1 mouse cellular context compared by ENCODE assay signal in the genomic region with DNA sequence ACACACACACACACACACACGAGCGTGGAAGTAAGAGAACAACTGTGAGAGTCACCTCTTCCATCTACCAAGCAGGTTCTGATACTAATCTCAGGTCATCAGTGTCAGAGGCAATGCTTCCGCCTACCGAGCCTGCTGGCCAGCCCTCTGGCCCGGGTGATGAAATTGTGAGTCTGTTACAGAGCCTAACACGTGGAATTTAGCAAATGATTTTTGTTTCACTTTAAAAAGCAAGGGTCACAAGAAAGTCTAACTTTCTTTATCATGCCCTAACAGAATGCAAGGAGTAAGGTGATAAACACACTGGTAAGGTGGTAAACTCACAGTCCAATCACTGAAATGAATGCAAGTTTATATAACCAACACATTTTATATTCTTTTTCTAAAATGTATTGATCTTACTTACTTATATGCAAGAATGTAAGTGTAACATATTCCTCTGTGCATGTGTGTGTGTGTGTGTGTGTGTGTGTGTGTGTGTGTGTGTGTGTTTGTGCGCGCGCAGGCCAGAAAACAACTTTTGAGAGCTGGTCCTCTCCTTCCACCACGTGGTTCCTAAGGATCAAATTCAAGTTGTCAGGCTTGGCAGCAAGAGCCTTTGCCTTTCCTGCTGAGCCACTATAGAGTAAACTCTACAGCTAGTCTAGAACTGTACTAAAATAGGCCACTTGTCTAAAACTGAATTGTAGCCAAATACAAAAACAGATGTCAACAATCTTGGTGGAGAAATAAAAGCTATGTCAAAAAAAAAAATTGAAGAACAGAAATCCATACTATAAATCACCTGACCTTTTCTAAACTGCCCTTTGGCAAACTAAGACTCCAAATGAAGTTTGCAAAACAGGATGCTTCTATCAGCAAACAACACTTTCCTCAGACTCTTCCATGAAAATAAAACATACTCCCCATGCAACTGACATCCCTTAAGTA.
TF ChIP-seq lines count a peak whose summit lies in the region.

No protein-coding gene starts in this region.

TF ChIP-seq in MEL, 35 proteins besides CTCF, POLR2A, EP300 and RAD21:
- TF ChIP-seq TCF12 (IDR thresholded peaks at IDR 0.05; ENCODE audit: low read depth, low read length) (peak; percentile 87), E2F4 (IDR thresholded peaks at IDR 0.05; ENCODE audit: borderline replicate concordance, low read depth, low read length) (no peak), NELFE (IDR thresholded peaks at IDR 0.05; ENCODE audit: low read depth, low read length) (no peak), MYB (IDR thresholded peaks at IDR 0.05; ENCODE audit: low read depth, low read length) (no peak), TAL1 (IDR thresholded peaks at IDR 0.05; ENCODE audit: low read length) (peak; percentile 83), UBTF (IDR thresholded peaks at IDR 0.05; ENCODE audit: borderline replicate concordance, insufficient read depth, low read depth, low read length) (no peak), JUND (IDR thresholded peaks at IDR 0.05; ENCODE audit: low read depth, low read length) (no peak), SMC3 (IDR thresholded peaks at IDR 0.05; ENCODE audit: low read depth, low read length) (no peak), MEF2A (IDR thresholded peaks at IDR 0.05; ENCODE audit: extremely low read depth, insufficient replicate concordance, low read depth, low read length, poor library complexity, severe bottlenecking) (no peak), POLR2AphosphoS5 (IDR thresholded peaks at IDR 0.05; ENCODE audit: borderline replicate concordance, low read depth, low read length) (no peak), USF2 (IDR thresholded peaks at IDR 0.05; ENCODE audit: borderline replicate concordance in 1 of 2, insufficient read depth in 1 of 2, low read depth in 1 of 2, low read length in 2 of 2) (no peak), ETS1 (IDR thresholded peaks at IDR 0.05; ENCODE audit: low read depth, low read length) (peak; percentile 78), BHLHE40 (IDR thresholded peaks at IDR 0.05; ENCODE audit: borderline replicate concordance, low read depth, low read length) (no peak), CHD1 (IDR thresholded peaks at IDR 0.05; ENCODE audit: low read depth, low read length) (no peak), SIN3A (IDR thresholded peaks at IDR 0.05; ENCODE audit: low read length) (peak; percentile 90), MYC (IDR thresholded peaks at IDR 0.05; ENCODE audit: low read depth, low read length) (peak; percentile 96), GABPA (IDR thresholded peaks at IDR 0.05; ENCODE audit: low read depth, low read length) (no peak), RCOR1 (IDR thresholded peaks at IDR 0.05; ENCODE audit: low read depth, low read length) (no peak), ELF1 (IDR thresholded peaks at IDR 0.05; ENCODE audit: low read depth, low read length) (no peak), MAFK (IDR thresholded peaks at IDR 0.05; ENCODE audit: borderline replicate concordance, low read depth, low read length) (no peak), ZC3H11A (IDR thresholded peaks at IDR 0.05; ENCODE audit: low read depth, low read length) (no peak), HCFC1 (IDR thresholded peaks at IDR 0.05; ENCODE audit: low read depth, low read length) (no peak), MAZ (IDR thresholded peaks at IDR 0.05; ENCODE audit: low read depth, low read length) (no peak), KAT2A (conservative IDR thresholded peaks at IDR 0.05; ENCODE audit: low read depth, low read length) (no peak), TBP (IDR thresholded peaks at IDR 0.05; ENCODE audit: low read depth, low read length) (0 out of 2 replicates have a peak, but pooled peaks have one; percentile 30), MXI1 (IDR thresholded peaks at IDR 0.05; ENCODE audit: low read depth, low read length) (peak; percentile 98), ZNF384 (IDR thresholded peaks at IDR 0.05; ENCODE audit: low read depth, low read length) (no peak), NRF1 (IDR thresholded peaks at IDR 0.05; ENCODE audit: insufficient read depth, low read depth, low read length, poor library complexity, severe bottlenecking) (peak; percentile 36; the same call in 1 of the 2 replicates), POLR2AphosphoS2 (IDR thresholded peaks at IDR 0.05; ENCODE audit: low read length) (no peak; the same call in 1 of the 2 replicates), USF1 (IDR thresholded peaks at IDR 0.05; ENCODE audit: low read depth, low read length) (peak; percentile 52; the same call in 1 of the 2 replicates), MAX (IDR thresholded peaks at IDR 0.05; ENCODE audit: low read length) (peak; percentile 91), GATA1 (IDR thresholded peaks at IDR 0.05; ENCODE audit: low read depth, low read length) (peak; percentile 84), ZMIZ1 (IDR thresholded peaks at IDR 0.05; ENCODE audit: low read depth, low read length) (no peak), ZKSCAN1 (IDR thresholded peaks at IDR 0.05; ENCODE audit: low read depth, low read length) (no peak), CHD2 (IDR thresholded peaks at IDR 0.05; ENCODE audit: low read length) (no peak)
